In the genomic region with DNA sequence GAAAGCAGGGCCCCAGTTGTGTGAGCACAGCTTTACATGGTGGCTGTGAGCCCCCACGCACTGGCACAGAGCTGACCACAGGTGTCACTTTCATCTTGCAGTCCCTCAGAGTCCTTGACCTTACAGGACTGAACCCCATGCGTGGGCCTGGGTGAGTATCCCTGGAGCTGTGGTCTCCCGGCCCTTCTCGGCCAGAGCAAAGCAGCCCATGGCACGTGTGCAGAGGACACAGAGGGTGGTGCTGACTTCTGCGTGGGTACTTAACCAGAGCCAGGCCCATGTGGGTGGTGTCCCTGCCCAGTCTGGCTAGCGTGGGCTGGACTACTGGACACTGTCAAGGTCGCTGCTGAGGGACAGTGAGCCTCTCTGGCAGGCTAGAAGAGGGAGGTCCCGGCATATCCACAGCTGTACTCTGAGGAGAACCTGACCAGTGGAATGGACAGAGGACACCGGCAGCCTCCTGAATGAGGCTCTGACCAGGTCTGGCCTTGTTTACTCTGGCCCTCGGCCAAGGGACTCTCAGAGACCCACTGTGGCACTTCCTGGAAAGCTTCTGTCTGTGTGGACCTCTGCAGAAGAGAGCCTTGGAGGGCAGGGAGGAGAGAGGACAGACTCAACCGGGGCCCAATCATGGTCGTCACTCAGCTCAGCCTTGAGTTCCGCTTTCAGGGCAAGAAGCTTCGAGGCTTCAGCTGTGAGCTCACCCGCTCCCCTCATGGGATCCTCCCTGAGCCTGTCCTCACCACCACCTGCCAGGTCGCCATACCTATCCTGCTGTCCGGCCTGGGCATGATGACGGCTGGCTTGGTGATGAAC, we compare ENCODE assay signal across 8 mouse cellular contexts. TPM values are rescaled to one million over a fixed set of nuclear protein-coding genes. Genes with fewer than 3 reads are reported as not detected.
DNase-seq lines count a peak whose midpoint lies in the region; ATAC-seq and TF ChIP-seq lines count a peak whose summit lies in the region.

No protein-coding gene starts in this region.

- peaks cover 4% of the 10 kb centered on the region; the same call in 1 of the 2 replicates for H3K4me1 ChIP-seq in forebrain, embryonic 15.5 days
- H3K4me1 ChIP-seq in cerebellum, adult 2 months (ENCODE audit: control insufficient read depth, insufficient read depth, low read length) = peaks cover 19% of the 10 kb centered on the region

- H3K9ac ChIP-seq in forebrain, embryonic 15.5 days (replicated peaks) = no peak overlapping the region

- no peaks in the 10 kb centered on the region for H3K9me3 ChIP-seq in forebrain, embryonic 15.5 days

- WGBS in forebrain, embryonic 15.5 days = 80% methylated on average over 19 of the region's 19 CpGs
- 65% methylated on average over 19 of the region's 19 CpGs for WGBS in cerebellum, adult 2 months

- DNase-seq in ovary, adult 18-20 months (ENCODE audit: low spot score) = peak; percentile 63
- DNase-seq in ovary, postnatal 10 days (ENCODE audit: low spot score) = no peak
- peak; percentile 56 to 70 for DNase-seq in kidney, postnatal 36 days
- DNase-seq in spleen, postnatal 36 days (ENCODE audit: low spot score in 2 of 2) = peak; percentile 34 to 45
- no peak for DNase-seq in gastrocnemius, postnatal 25 days
- no peak for DNase-seq in cerebellum, adult 2 months

- no peak overlapping the region for H3K27ac ChIP-seq in forebrain, embryonic 15.5 days (replicated peaks)
- H3K27ac ChIP-seq in cerebellum, adult 2 months (ENCODE audit: insufficient read depth, low read length) = no peak overlapping the region

- H3K27me3 ChIP-seq in forebrain, embryonic 15.5 days = no peaks in the 10 kb centered on the region
- no peaks in the 10 kb centered on the region for H3K27me3 ChIP-seq in cerebellum, adult 2 months (ENCODE audit: control insufficient read depth, insufficient read depth, low read length)

- H3K4me2 ChIP-seq in forebrain, embryonic 15.5 days (replicated peaks) = no peak overlapping the region

- no peak overlapping the region for H3K4me3 ChIP-seq in forebrain, embryonic 15.5 days
- no peak overlapping the region for H3K4me3 ChIP-seq in cerebellum, adult 2 months (replicated peaks; ENCODE audit: insufficient read depth, low read depth, low read length)

- TF ChIP-seq POLR2A in cerebellum, adult 2 months (IDR thresholded peaks at IDR 0.05; ENCODE audit: borderline replicate concordance, insufficient read depth, low read length) = no peak

- TF ChIP-seq CTCF in cerebellum, adult 2 months (IDR thresholded peaks at IDR 0.05; ENCODE audit: borderline replicate concordance, insufficient read depth, low read depth, low read length) = no peak

- H3K36me3 ChIP-seq in forebrain, embryonic 15.5 days = no peaks in the 10 kb centered on the region

- ATAC-seq in erythroblast, adult 5-6 weeks (replicated peaks; ENCODE audit: low FRiP score, poor library complexity, severe bottlenecking) = peak; percentile 13
- no peak for ATAC-seq in forebrain, embryonic 15.5 days (replicated peaks)

RNA-seq across cellular contexts. Expression of a gene that starts 14.5 kb away (rescaled TPM):
- total RNA-seq in erythroblast, adult 5-6 weeks (2015; ENCODE audit: low replicate concordance) = 1.3 and 1.5 TPM in 2 replicates
- total RNA-seq in erythroblast, adult 5-6 weeks (2017; ENCODE audit: low replicate concordance) = 1.8 and 2.7 TPM in 2 replicates
- 2.3 and 2.5 TPM in 2 replicates for polyA plus RNA-seq in forebrain, embryonic 15.5 days (2015; fragmentation: Nextera tagmentation; extraction: Ambion mirVana)
- total RNA-seq in gastrocnemius, postnatal 25 days (2021) = 10 to 100 TPM; 58.4 to 76.2 TPM
- 32.8 and 36.1 TPM in 2 replicates for polyA plus RNA-seq in cerebellum, adult 2 months (2012; rRNA removed)

Comparison
In these comparisons a context has a peak if more than half of its experiments do, and no peak if none do; other contexts are left out.
1. DNase-seq: peak in ovary, adult 18-20 months (single experiment), kidney, postnatal 36 days (2 of 2) and spleen, postnatal 36 days (2 of 2); none in ovary, postnatal 10 days (single experiment), gastrocnemius, postnatal 25 days (single experiment) and cerebellum, adult 2 months (0 of 2).
2. RNA of a gene that starts 14.5 kb away (total RNA-seq): 58.4 to 76.2 TPM in gastrocnemius, postnatal 25 days; 1.3 to 2.7 TPM in erythroblast, adult 5-6 weeks; every median in the first group is over 10 times any median in the second.